Mouse (Mus musculus) adrenal gland, adult 10 weeks (tissue): Measurements from ENCODE around the gene Cdc42bpa. TPM values are rescaled to one million over a fixed set of nuclear protein-coding genes. Genes with fewer than 3 reads are reported as not detected.

ENCODE experiments used
- polyA plus RNA-seq: library from polyadenylated mRNA; stranded (reverse); fragments of 350-450 nt; fragmentation: Illumina TruSeq; extraction: RNeasy Lipid Tissue Mini Kit (QIAGEN cat#74804); gene quantifications from one replicate; pipeline ENCODE4 v1.2.3, GENCODE M21; 2014; ENCODE audit warnings: low read depth, low replicate concordance

Cdc42bpa gene
- polyA plus RNA-seq = 122 TPM

GRCm38 (mm10) chr1:179959721-179960542 is at the start of gene Cdc42bpa:
Gene Cdc42bpa, plus strand, starts transcription at chr1:179960472.

GRCm38 (mm10) chr1:180198959-180199714 is 238.9 kb downstream of the Cdc42bpa start, which contains the start of gene Coq8a:
Gene Coq8a, minus strand, starts transcription at chr1:180199602.

Other genes starting within 250 kb of the Cdc42bpa start
- not detected for gene Kif28, start 215.2 kb upstream of the Cdc42bpa start, polyA plus RNA-seq
- not detected for gene Gm10518, start 157.1 kb upstream of the Cdc42bpa start, polyA plus RNA-seq
- gene Ahctf1, start 156.8 kb upstream of the Cdc42bpa start, polyA plus RNA-seq = 75.5 TPM
- 14.4 TPM for gene Coq8a, start 239.1 kb downstream of the Cdc42bpa start, polyA plus RNA-seq